Mouse (Mus musculus) forebrain, embryonic 10.5 days (tissue): ENCODE measurements around the gene Fcrl1. TPM values are rescaled to one million over a fixed set of nuclear protein-coding genes. Genes with fewer than 3 reads are reported as not detected.

Source experiments
- DNase-seq: peaks from one replicate; pipeline ENCODE4 v3.0.0-alpha.2; 2017; ENCODE audit warnings: low spot score; ENCODE audit errors: extremely low spot score
- H3K27ac ChIP-seq: fragments of 300-500 bp; sonication (generic); 2 replicates; pipeline ENCODE4 v1.5.1; 2016; ENCODE audit warnings: mild to moderate bottlenecking
- H3K27me3 ChIP-seq: fragments of 300-500 bp; sonication (generic); 2 replicates; pipeline ENCODE4 v1.6.1; 2016; ENCODE audit warnings: mild to moderate bottlenecking; ENCODE audit not compliant: poor library complexity, severe bottlenecking
- H3K36me3 ChIP-seq: fragments of 300-500 bp; sonication (generic); replicated peaks from 2 replicates; pipeline ENCODE4 v1.6.1; 2016; ENCODE audit warnings: mild to moderate bottlenecking, moderate library complexity
- H3K4me1 ChIP-seq: fragments of 300-500 bp; sonication (generic); 2 replicates; pipeline ENCODE4 v1.6.1; 2016
- H3K4me3 ChIP-seq: fragments of 300-500 bp; sonication (generic); 2 replicates; pipeline ENCODE4 v1.5.1; 2016; ENCODE audit warnings: mild to moderate bottlenecking, moderate library complexity
- H3K9me3 ChIP-seq: fragments of 300-500 bp; sonication (generic); 2 replicates; pipeline ENCODE4 v1.6.1; 2016; ENCODE audit warnings: mild to moderate bottlenecking, moderate library complexity
- WGBS: fragments of 180-500 bp; shearing (Covaris S2); methylation state at CpG from one replicate; pipeline ENCODE4 v1.1.7; 2016; 5-methylcytosine and 5-hydroxymethylcytosine counted together
- polyA plus RNA-seq: library from polyadenylated mRNA; unstranded; fragments of >200 nt; fragmentation: Nextera tagmentation; extraction: Ambion mirVana; gene quantifications from 2 replicates; pipeline ENCODE4 v1.2.1, GENCODE M21; 2016

The Fcrl1 gene
- polyA plus RNA-seq, 1 experiment from 2014 or later: not detected

GRCm38 (mm10) chr3:87435479-87435878, 59.3 kb downstream of the Fcrl1 start, which contains the start of gene Fcrl5:
Fcrl5 (plus strand) TSS chr3:87435773.
- Histone ChIP-seq H3K9me3 (no peaks in the 10 kb centered on the region), H3K27ac (no peak within 1 kb of the TSS), H3K4me1 (no peaks in the 10 kb centered on the region), H3K4me3 (no peak within 1 kb of the TSS), H3K27me3 (no peaks in the 10 kb centered on the region), H3K36me3 (no peaks in the 10 kb centered on the region)
- DNase-seq: no peak
- 94% methylated on average over 5 of the region's 5 CpGs for WGBS

- Histone ChIP-seq H3K4me1 (no peaks in the 10 kb centered on the region), H3K4me3 (no peak overlapping the region), H3K27ac (no peak overlapping the region), H3K9me3 (no peaks in the 10 kb centered on the region), H3K36me3 (no peaks in the 10 kb centered on the region), H3K27me3 (no peaks in the 10 kb centered on the region)
- DNase-seq: no peak
- 83% methylated on average over 1 of the region's 1 CpGs for WGBS
Measured at GRCm38 (mm10) chr3:87440586-87440985, 64.4 kb downstream of the Fcrl1 start.

GRCm38 (mm10) chr3:87443968-87444367, 67.8 kb downstream of the Fcrl1 start:
- Histone ChIP-seq H3K27ac (no peak overlapping the region), H3K4me3 (no peak overlapping the region), H3K9me3 (no peaks in the 10 kb centered on the region), H3K4me1 (no peaks in the 10 kb centered on the region), H3K36me3 (no peaks in the 10 kb centered on the region), H3K27me3 (no peaks in the 10 kb centered on the region)
- 83% methylated on average over 6 of the region's 6 CpGs for WGBS
- DNase-seq: no peak

Other genes starting within 250 kb of the Fcrl1 start
- 13.1 and 14.3 TPM in 2 replicates for gene Kirrel, start 201.6 kb upstream of the Fcrl1 start, polyA plus RNA-seq
- 2.0 and 2.6 TPM in 2 replicates for gene Fcrls, start 112.6 kb upstream of the Fcrl1 start, polyA plus RNA-seq
- not detected in 2 replicates for gene Cd5l, start 18.5 kb upstream of the Fcrl1 start, polyA plus RNA-seq
- not detected in 2 replicates for gene Fcrl5, start 59.4 kb downstream of the Fcrl1 start, polyA plus RNA-seq
- gene Etv3, start 149.0 kb downstream of the Fcrl1 start, polyA plus RNA-seq: 10.9 and 11.0 TPM in 2 replicates
- 14.9 and 15.6 TPM in 2 replicates for gene Arhgef11, start 241.2 kb downstream of the Fcrl1 start, polyA plus RNA-seq